Mouse (Mus musculus) cortical plate, adult 2 months (tissue): ENCODE results near the gene Uckl1. TPM values are rescaled to one million over a fixed set of nuclear protein-coding genes. Genes with fewer than 3 reads are reported as not detected.
A peak's percentile ranks its signal among the peaks of the same experiment; 100 is the strongest.

Experiments
- H3K27ac ChIP-seq: fragments of 200-500 bp; 2 replicates; pipeline ENCODE4 v1.5.1; 2012; ENCODE audit warnings: low read length, control low read depth, inconsistent platforms; ENCODE audit not compliant: insufficient read depth
- H3K4me1 ChIP-seq: fragments of 200-500 bp; 2 replicates; pipeline ENCODE4 v1.6.1; 2011; ENCODE audit warnings: low read length; ENCODE audit not compliant: control insufficient read depth, insufficient read depth
- H3K4me3 ChIP-seq: fragments of 200-500 bp; 2 replicates; pipeline ENCODE4 v1.5.1; 2011; ENCODE audit warnings: mild to moderate bottlenecking, low read length, control low read depth; ENCODE audit not compliant: insufficient read depth
- CTCF ChIP-seq: fragments of 200-500 bp; IDR thresholded peaks from 2 replicates; pipeline ENCODE4 v1.5.1; 2011; ENCODE audit warnings: mild to moderate bottlenecking, control low read depth, low read length; ENCODE audit not compliant: insufficient read depth; ENCODE audit errors: extremely low read depth
- POLR2A ChIP-seq: fragments of 200-500 bp; IDR thresholded peaks from 2 replicates; pipeline ENCODE4 v1.6.1; 2011; ENCODE audit warnings: mild to moderate bottlenecking, low read length, control low read depth; ENCODE audit not compliant: insufficient read depth; ENCODE audit errors: extremely low read depth
- polyA plus RNA-seq: library from polyadenylated mRNA; depleted of rRNA; stranded (reverse); fragments of >200 nt; gene quantifications from 2 replicates; pipeline ENCODE4 v1.2.3, GENCODE M21; 2012

The Uckl1 gene
- polyA plus RNA-seq, 1 experiment: 120 TPM

DNA sequence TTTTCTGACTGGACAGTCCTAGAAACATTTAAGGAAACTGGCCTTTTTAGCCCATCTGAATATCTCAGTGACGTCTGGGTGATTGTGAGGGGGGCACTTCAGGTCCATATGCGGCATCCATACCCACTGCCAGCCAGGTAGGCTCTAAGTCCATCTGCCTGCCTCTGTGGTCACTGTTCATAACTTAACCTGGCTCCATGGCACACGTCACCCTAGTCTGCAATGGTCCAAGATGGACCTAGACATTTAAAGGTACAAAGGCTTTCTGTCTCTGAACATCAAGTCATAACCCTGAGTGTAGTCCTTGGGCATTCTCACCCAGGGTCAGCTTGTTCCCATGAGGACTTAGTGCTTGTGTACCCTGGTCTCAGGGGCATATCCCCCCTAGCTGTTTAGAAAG, 17.4 kb downstream of the Uckl1 start:
- H3K27ac ChIP-seq: no peak overlapping the region
- H3K4me3 ChIP-seq: no peak overlapping the region
- TF ChIP-seq CTCF (no peak), POLR2A (no peak)
- no peaks in the 10 kb centered on the region for H3K4me1 ChIP-seq

DNA sequence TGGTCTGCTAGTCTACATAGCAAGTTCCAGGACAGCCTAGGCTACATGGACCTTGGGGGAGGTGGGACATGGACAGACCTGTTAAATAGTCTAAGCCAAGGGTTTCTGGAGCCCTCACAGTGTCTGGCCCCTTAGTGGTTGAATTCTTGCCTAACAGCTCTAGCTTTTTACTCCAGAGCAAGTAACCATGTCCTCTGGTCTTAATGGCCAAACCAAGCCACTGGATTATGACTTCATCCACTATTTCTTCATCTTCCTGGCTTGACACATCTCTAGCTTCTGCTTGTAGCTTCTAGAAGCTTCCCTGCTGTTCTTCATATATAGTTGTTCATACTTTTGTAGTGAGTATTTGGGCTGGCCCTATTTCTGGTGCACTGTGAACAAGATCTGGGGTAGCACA, 30.9 kb downstream of the Uckl1 start:
- no peak overlapping the region for H3K4me3 ChIP-seq
- H3K4me1 ChIP-seq: no peaks in the 10 kb centered on the region
- no peak for TF ChIP-seq CTCF
- TF ChIP-seq POLR2A: no peak
- H3K27ac ChIP-seq: no peak overlapping the region

DNA sequence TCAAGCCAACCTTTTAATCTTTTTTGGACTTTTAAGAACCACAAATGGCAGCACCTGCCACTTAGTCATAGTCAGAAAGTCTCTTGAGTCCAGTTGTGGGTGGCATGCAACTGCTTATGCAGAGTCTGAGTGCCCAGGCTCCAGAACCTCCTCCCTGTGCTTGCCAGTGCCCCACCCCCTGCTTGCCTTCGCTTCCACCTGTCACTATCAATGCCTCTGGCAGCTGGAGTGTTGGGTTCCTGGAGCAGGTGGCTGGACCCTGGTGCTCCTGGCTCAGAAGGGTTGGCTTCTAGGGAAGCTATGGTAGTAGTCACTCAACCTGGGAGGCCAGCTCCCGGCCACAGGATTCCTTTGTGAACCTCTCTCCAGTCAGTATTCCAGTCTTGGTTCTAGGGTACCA, 34.5 kb downstream of the Uckl1 start:
- Histone ChIP-seq H3K27ac (no peak overlapping the region), H3K4me3 (no peak overlapping the region), H3K4me1 (no peaks in the 10 kb centered on the region)
- TF ChIP-seq CTCF: no peak
- no peak for TF ChIP-seq POLR2A

DNA sequence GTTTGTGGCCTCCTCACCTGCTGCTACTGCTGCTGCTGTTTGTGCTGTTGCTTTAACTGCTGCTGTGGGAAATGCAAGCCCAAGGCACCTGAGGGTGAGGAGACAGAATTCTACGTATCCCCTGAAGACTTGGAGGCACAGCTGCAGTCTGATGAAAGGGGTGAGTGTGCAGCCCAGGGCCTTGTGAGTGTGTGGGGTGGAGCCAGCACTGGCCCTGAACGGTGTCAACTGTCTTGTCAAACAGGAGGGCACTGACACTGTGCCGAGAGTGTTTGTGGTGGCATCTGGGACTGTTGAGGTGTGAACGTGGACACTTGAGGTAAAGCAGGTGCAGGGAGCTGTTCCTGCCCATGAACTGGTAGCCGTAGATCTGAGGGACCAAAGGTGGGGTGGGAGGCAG, 36.0 kb downstream of the Uckl1 start:
- TF ChIP-seq POLR2A: no peak
- no peak for TF ChIP-seq CTCF

DNA sequence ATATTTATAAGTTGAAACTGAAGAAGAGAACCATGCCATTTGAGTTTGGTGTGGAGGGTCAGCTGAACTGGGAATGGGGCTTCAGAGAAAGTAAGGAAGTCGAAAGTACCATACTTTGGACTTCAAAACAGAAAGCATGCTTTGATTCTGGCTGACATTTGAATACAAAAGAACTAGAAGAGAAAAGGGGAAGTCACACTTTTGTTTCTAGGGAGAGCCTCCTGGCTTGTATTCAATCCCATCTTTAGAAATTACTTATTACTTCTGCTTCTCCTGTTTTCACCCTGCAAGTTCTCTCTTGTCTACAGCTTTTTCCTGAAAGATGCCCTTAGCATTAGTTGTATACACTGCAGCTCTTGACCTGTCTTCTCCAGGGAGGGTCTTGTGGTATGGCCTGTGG, 36.5 kb downstream of the Uckl1 start:
- no peaks in the 10 kb centered on the region for H3K4me1 ChIP-seq
- TF ChIP-seq CTCF (no peak), POLR2A (no peak)
- no peak overlapping the region for H3K27ac ChIP-seq
- H3K4me3 ChIP-seq: no peak overlapping the region

More for the DNA sequence above, 36.0 kb downstream of the Uckl1 start:
- no peak overlapping the region for H3K27ac ChIP-seq
- no peaks in the 10 kb centered on the region for H3K4me1 ChIP-seq
- no peak overlapping the region for H3K4me3 ChIP-seq

DNA sequence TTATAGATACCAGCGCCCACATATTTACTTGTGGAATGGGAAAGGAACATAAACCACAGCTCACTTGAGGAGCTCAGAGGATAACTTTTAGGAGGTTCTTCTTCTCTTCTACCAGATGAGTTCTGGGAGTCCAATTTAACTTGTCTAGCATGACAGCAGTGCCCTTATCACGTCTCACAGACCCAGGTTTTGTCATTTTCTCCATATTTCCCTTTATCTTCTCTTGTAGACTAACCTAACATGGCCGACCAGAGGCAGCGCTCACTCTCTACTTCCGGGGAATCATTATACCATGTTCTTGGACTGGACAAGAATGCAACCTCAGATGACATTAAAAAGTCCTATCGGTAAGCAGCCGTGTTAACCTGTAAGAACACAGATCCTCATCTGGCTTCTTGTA, 38.5 kb downstream of the Uckl1 start:
- no peaks in the 10 kb centered on the region; the same call in 1 of the 2 replicates for H3K4me1 ChIP-seq
- no peak overlapping the region for H3K27ac ChIP-seq
- no peak overlapping the region for H3K4me3 ChIP-seq
- TF ChIP-seq POLR2A: no peak
- TF ChIP-seq CTCF: no peak

DNA sequence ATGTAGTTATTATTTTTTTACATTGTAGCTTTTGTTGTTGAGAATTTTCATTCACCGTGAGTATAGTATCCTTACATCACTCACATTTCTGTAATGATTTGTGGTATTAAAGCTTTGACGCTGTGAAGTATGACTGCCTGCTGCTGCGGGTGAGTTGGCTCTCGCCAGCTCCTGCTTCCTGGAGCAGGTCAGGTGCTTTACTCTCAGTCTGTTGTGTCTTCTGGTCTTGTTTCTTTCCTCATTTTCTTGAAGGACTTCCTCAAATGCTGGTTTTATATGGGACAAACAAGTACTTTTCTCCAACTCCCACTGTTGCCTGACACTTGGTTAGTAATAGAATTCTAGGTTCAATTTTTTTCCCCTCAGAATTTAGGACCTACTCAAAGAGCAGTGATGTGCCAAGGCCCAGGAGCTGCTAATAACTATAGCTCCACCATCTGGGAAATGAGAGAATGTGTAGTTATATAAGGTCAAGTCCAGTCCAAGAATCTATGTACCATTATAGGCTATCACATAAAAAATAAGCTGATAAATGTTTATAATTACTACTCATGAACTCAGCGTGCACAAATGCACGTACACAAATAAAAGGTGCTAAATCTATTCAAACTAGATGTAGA, 42.8 kb downstream of the Uckl1 start:
- H3K27ac ChIP-seq: no peak overlapping the region
- H3K4me1 ChIP-seq: peaks cover 2% of the 10 kb centered on the region; the same call in 1 of the 2 replicates
- TF ChIP-seq POLR2A: no peak
- no peak for TF ChIP-seq CTCF
- no peak overlapping the region for H3K4me3 ChIP-seq

DNA sequence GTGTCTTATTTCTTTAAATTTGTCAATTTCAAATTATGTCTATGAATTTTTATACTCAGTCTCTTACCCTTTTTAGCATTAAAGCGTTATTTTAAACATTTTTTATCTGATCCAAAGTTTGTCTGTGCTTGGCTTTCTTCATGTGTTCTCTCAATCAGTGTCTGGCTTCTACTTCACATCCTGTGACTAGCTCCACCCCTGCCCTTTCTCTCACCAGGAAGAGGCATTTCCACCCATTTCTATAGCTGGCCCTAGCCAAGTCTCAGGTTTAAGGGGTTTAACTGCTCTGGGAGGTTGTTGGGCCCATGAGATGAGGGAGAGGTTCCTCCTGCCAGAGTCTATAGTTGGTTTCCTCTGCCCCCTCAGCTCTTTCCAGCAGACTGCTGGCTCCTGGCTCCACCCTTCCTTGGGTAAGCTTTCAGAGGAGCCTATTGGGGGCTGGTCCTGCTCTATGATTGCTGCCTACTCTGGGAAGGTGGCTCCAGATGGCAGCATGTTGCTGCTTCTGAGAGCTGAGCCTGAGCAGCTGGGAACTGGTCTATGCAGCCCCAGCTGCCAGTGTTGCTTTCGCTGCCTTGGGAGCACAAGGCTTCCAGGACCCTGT, 47.1 kb downstream of the Uckl1 start:
- Histone ChIP-seq H3K4me1 (peaks cover 2% of the 10 kb centered on the region; the same call in 1 of the 2 replicates), H3K4me3 (no peak overlapping the region), H3K27ac (no peak overlapping the region)
- no peak for TF ChIP-seq CTCF
- peak; percentile 46; the same call in 1 of the 2 replicates for TF ChIP-seq POLR2A

DNA sequence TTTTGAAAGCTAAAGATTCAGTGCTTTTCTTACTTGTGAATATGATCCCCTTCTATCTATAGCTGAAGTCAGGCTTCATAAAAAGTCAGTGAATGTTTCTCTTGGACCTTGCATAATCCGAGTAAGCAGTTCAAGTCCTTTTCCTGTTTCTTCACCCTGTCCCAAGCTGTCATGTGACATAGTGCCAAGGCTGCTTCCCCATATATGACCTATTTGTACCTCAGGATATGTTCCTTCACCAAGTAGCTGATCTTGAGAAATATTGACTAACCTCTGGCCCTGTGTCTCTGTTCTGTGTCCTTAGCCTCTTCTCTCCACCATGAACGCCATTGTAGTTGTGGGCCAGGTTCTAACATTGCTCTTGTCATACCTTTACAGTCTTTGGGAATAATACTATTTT, 48.3 kb downstream of the Uckl1 start:
- no peak overlapping the region for H3K27ac ChIP-seq
- H3K4me1 ChIP-seq: peaks cover 2% of the 10 kb centered on the region; the same call in 1 of the 2 replicates
- TF ChIP-seq POLR2A (no peak), CTCF (no peak)
- H3K4me3 ChIP-seq: no peak overlapping the region

DNA sequence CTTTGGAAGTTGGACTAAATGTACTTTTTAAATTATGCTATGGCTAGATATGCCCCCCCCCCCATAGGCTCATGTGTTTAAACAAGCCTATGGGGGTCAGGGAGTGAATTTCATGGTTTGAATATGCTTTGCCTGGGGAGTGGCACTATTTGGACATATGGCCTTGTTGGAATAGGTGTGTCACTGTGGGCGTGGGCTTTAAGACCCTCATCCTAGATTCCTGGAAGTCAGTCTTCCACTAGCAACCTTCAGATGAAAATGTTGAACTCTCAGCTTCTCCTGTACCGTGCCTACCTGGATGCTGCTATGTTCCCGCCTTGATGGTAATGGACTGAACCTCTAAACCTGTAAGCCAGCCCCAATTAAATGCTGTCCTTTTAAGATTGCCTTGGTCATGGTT, 52.1 kb downstream of the Uckl1 start:
- Histone ChIP-seq H3K4me1 (peaks cover 2% of the 10 kb centered on the region; the same call in 1 of the 2 replicates), H3K4me3 (no peak overlapping the region)
- TF ChIP-seq CTCF (no peak), POLR2A (no peak)

More for the DNA sequence above, 52.1 kb downstream of the Uckl1 start:
- H3K27ac ChIP-seq: no peak overlapping the region
